Mouse (Mus musculus) embryonic facial prominence, embryonic 12.5 days (tissue): ENCODE results near the gene Hspa12b. TPM values are rescaled to one million over a fixed set of nuclear protein-coding genes. Genes with fewer than 3 reads are reported as not detected.
A peak's percentile ranks its signal among the peaks of the same experiment; 100 is the strongest.

ENCODE experiments used
- ATAC-seq: fragments of 200-750 bp; cut with Nextera tagmentation; 2 replicates; pipeline ENCODE4 v1.8.0; 2017; ENCODE audit not compliant: insufficient number of reproducible peaks, insufficient read depth, low FRiP score, low TSS enrichment
- H3K27ac ChIP-seq: fragments of 300-500 bp; sonication (generic); 2 replicates; pipeline ENCODE4 v1.5.1; 2016; ENCODE audit warnings: mild to moderate bottlenecking
- H3K27me3 ChIP-seq: fragments of 300-500 bp; sonication (generic); 2 replicates; pipeline ENCODE4 v1.6.1; 2016; ENCODE audit warnings: mild to moderate bottlenecking, moderate library complexity
- H3K36me3 ChIP-seq: fragments of 300-500 bp; sonication (generic); 2 replicates; pipeline ENCODE4 v1.6.1; 2016; ENCODE audit warnings: mild to moderate bottlenecking
- H3K4me1 ChIP-seq: fragments of 300-500 bp; sonication (generic); 2 replicates; pipeline ENCODE4 v1.6.1; 2016
- H3K4me2 ChIP-seq: fragments of 300-500 bp; sonication (generic); replicated peaks from 2 replicates; pipeline ENCODE4 v1.6.1; 2016; ENCODE audit warnings: mild to moderate bottlenecking, moderate library complexity
- H3K4me3 ChIP-seq: fragments of 300-500 bp; sonication (generic); 2 replicates; pipeline ENCODE4 v1.5.1; 2016; ENCODE audit warnings: mild to moderate bottlenecking
- H3K9ac ChIP-seq: fragments of 300-500 bp; sonication (generic); 2 replicates; pipeline ENCODE4 v1.6.1; 2016; ENCODE audit warnings: mild to moderate bottlenecking, moderate library complexity
- H3K9me3 ChIP-seq: fragments of 300-500 bp; sonication (generic); 2 replicates; pipeline ENCODE4 v1.6.1; 2016; ENCODE audit warnings: mild to moderate bottlenecking, moderate library complexity
- WGBS: fragments of 180-500 bp; shearing (Covaris S2); methylation state at CpG from one replicate; pipeline ENCODE4 v1.1.7; 2016; 5-methylcytosine and 5-hydroxymethylcytosine counted together
- polyA plus RNA-seq: library from polyadenylated mRNA; unstranded; fragments of >200 nt; fragmentation: Nextera tagmentation; extraction: Ambion mirVana; gene quantifications from 2 replicates; pipeline ENCODE4 v1.2.1, GENCODE M21; 2016

Hspa12b gene
- polyA plus RNA-seq, 1 experiment from 2014 or later, result 17.7 TPM

- H3K36me3 ChIP-seq, result peaks cover 93% of the 10 kb centered on the region
Measured at GRCm38 (mm10) chr2:131142592-131142991, 15.5 kb downstream of the Hspa12b start.

GRCm38 (mm10) chr2:131143007-131143780, 16.1 kb downstream of the Hspa12b start:
- H3K4me1 ChIP-seq, result no peaks in the 10 kb centered on the region
- ATAC-seq, result no peak
- H3K27ac ChIP-seq, result no peak overlapping the region
- H3K9ac ChIP-seq, result no peak overlapping the region
- H3K27me3 ChIP-seq, result no peaks in the 10 kb centered on the region
- 66% methylated on average over 22 of the region's 22 CpGs for WGBS
- H3K4me2 ChIP-seq, result no peak overlapping the region
- no peak overlapping the region for H3K4me3 ChIP-seq
- peaks cover 93% of the 10 kb centered on the region for H3K36me3 ChIP-seq
- H3K9me3 ChIP-seq, result no peaks in the 10 kb centered on the region

More at GRCm38 (mm10) chr2:131142592-131142991, 15.5 kb downstream of the Hspa12b start:
- no peak overlapping the region for H3K9ac ChIP-seq
- WGBS, result 30% methylated on average over 18 of the region's 18 CpGs
- ATAC-seq, result peak; percentile 54
- H3K27ac ChIP-seq, result no peak overlapping the region
- no peak overlapping the region for H3K4me3 ChIP-seq
- no peaks in the 10 kb centered on the region for H3K9me3 ChIP-seq
- H3K27me3 ChIP-seq, result no peaks in the 10 kb centered on the region
- H3K4me1 ChIP-seq, result no peaks in the 10 kb centered on the region
- no peak overlapping the region for H3K4me2 ChIP-seq

- Histone ChIP-seq H3K4me3 (no peak overlapping the region), H3K27me3 (no peaks in the 10 kb centered on the region), H3K4me2 (no peak overlapping the region), H3K27ac (no peak overlapping the region), H3K4me1 (no peaks in the 10 kb centered on the region), H3K9me3 (no peaks in the 10 kb centered on the region), H3K36me3 (peaks cover 93% of the 10 kb centered on the region), H3K9ac (no peak overlapping the region)
- 67% methylated on average over 13 of the region's 13 CpGs for WGBS
- no peak for ATAC-seq
Measured at GRCm38 (mm10) chr2:131145121-131145520, 18.0 kb downstream of the Hspa12b start.

- Histone ChIP-seq H3K9ac (no peak overlapping the region), H3K36me3 (peaks cover 94% of the 10 kb centered on the region), H3K4me2 (no peak overlapping the region), H3K4me3 (no peak overlapping the region), H3K9me3 (no peaks in the 10 kb centered on the region), H3K4me1 (no peaks in the 10 kb centered on the region), H3K27me3 (no peaks in the 10 kb centered on the region), H3K27ac (no peak overlapping the region)
- 82% methylated on average over 2 of the region's 2 CpGs for WGBS
- no peak for ATAC-seq
Measured at GRCm38 (mm10) chr2:131145536-131145935, 18.5 kb downstream of the Hspa12b start.

- H3K4me3 ChIP-seq, result no peak overlapping the region
- H3K4me1 ChIP-seq, result no peaks in the 10 kb centered on the region
- WGBS, result 87% methylated on average over 21 of the region's 21 CpGs
- H3K9me3 ChIP-seq, result no peaks in the 10 kb centered on the region
- peaks cover 94% of the 10 kb centered on the region for H3K36me3 ChIP-seq
- no peaks in the 10 kb centered on the region for H3K27me3 ChIP-seq
- ATAC-seq, result no peak
- H3K4me2 ChIP-seq, result no peak overlapping the region
- no peak overlapping the region for H3K9ac ChIP-seq
- H3K27ac ChIP-seq, result no peak overlapping the region
Measured at GRCm38 (mm10) chr2:131146193-131147042, 19.3 kb downstream of the Hspa12b start.

GRCm38 (mm10) chr2:131147043-131147365, 19.9 kb downstream of the Hspa12b start:
- Histone ChIP-seq H3K36me3 (peaks cover 92% of the 10 kb centered on the region), H3K4me2 (no peak overlapping the region), H3K4me1 (no peaks in the 10 kb centered on the region), H3K4me3 (no peak overlapping the region), H3K27me3 (no peaks in the 10 kb centered on the region), H3K27ac (no peak overlapping the region), H3K9me3 (no peaks in the 10 kb centered on the region), H3K9ac (no peak overlapping the region)
- WGBS, result 97% methylated on average over 8 of the region's 8 CpGs
- ATAC-seq, result no peak

- peaks cover 86% of the 10 kb centered on the region for H3K36me3 ChIP-seq
- no peak overlapping the region for H3K4me2 ChIP-seq
- H3K9ac ChIP-seq, result no peak overlapping the region
- no peak overlapping the region for H3K27ac ChIP-seq
- no peaks in the 10 kb centered on the region for H3K9me3 ChIP-seq
- no peaks in the 10 kb centered on the region for H3K4me1 ChIP-seq
- no peak overlapping the region for H3K4me3 ChIP-seq
- no peaks in the 10 kb centered on the region for H3K27me3 ChIP-seq
- 84% methylated on average over 8 of the region's 8 CpGs for WGBS
- ATAC-seq, result no peak
Measured at GRCm38 (mm10) chr2:131148353-131149253, 21.5 kb downstream of the Hspa12b start.

GRCm38 (mm10) chr2:131149254-131149578, 22.1 kb downstream of the Hspa12b start:
- no peak overlapping the region for H3K9ac ChIP-seq
- no peaks in the 10 kb centered on the region for H3K4me1 ChIP-seq
- no peaks in the 10 kb centered on the region for H3K27me3 ChIP-seq
- ATAC-seq, result no peak
- 93% methylated on average over 3 of the region's 3 CpGs for WGBS
- no peak overlapping the region for H3K4me3 ChIP-seq
- H3K27ac ChIP-seq, result no peak overlapping the region
- H3K9me3 ChIP-seq, result no peaks in the 10 kb centered on the region
- H3K4me2 ChIP-seq, result no peak overlapping the region
- H3K36me3 ChIP-seq, result peaks cover 82% of the 10 kb centered on the region

GRCm38 (mm10) chr2:131152166-131152730, 25.2 kb downstream of the Hspa12b start:
- Histone ChIP-seq H3K36me3 (peaks cover 54% of the 10 kb centered on the region), H3K4me1 (peaks cover 2% of the 10 kb centered on the region; the same call in 1 of the 2 replicates), H3K4me2 (no peak overlapping the region), H3K9ac (no peak overlapping the region), H3K4me3 (no peak overlapping the region), H3K27ac (no peak overlapping the region), H3K9me3 (no peaks in the 10 kb centered on the region), H3K27me3 (no peaks in the 10 kb centered on the region)
- WGBS, result 90% methylated on average over 7 of the region's 7 CpGs
- no peak for ATAC-seq

GRCm38 (mm10) chr2:131154036-131154435, 27.0 kb downstream of the Hspa12b start:
- Histone ChIP-seq H3K27ac (no peak overlapping the region), H3K9ac (no peak overlapping the region), H3K4me3 (no peak overlapping the region), H3K4me2 (no peak overlapping the region), H3K36me3 (peaks cover 36% of the 10 kb centered on the region), H3K27me3 (no peaks in the 10 kb centered on the region), H3K9me3 (no peaks in the 10 kb centered on the region), H3K4me1 (peaks cover 20% of the 10 kb centered on the region)
- ATAC-seq, result no peak
- WGBS, result 91% methylated on average over 4 of the region's 4 CpGs

- no peak overlapping the region for H3K4me2 ChIP-seq
- H3K27ac ChIP-seq, result no peak overlapping the region
- WGBS, result 87% methylated on average over 7 of the region's 7 CpGs
- no peaks in the 10 kb centered on the region for H3K9me3 ChIP-seq
- peaks cover 10% of the 10 kb centered on the region for H3K36me3 ChIP-seq
- ATAC-seq, result no peak
- no peak overlapping the region for H3K4me3 ChIP-seq
- H3K9ac ChIP-seq, result no peak overlapping the region
- peaks cover 24% of the 10 kb centered on the region for H3K4me1 ChIP-seq
- no peaks in the 10 kb centered on the region for H3K27me3 ChIP-seq
Measured at GRCm38 (mm10) chr2:131156987-131157386, 29.9 kb downstream of the Hspa12b start.
